Mouse (Mus musculus) kidney, adult 2 months (tissue): ENCODE measurements around the gene Akt1.

Experiments used
- CTCF ChIP-seq: fragments of 200-500 bp; conservative IDR thresholded peaks from 2 replicates; pipeline ENCODE4 v1.5.1; 2011; ENCODE audit warnings: low read depth, mild to moderate bottlenecking, control low read depth, low read length, moderate library complexity, mixed read lengths; ENCODE audit not compliant: insufficient read depth, insufficient read length
- POLR2A ChIP-seq: fragments of 200-500 bp; IDR thresholded peaks from one replicate; pipeline ENCODE4 v1.6.1; 2011; ENCODE audit warnings: low read depth, low read length, control low read depth

DNA sequence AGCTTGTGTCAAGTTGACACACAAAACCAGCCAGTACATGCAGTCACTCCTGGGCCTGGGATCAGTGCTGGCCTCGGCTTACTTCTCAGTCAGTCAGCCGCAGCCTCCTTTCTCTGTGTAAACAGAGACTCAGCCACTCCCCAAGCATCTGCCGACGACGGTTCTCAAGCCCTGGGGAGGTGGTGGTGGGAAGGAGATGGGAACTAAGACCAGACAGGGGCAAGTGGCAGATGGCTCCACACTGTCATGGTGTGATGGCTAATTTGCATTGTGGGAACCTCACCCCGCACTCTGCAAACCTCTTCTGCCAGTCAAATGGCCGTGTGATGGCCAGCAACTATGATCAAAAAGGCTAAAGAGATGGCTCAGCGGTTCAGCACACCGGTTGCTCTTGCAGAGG lies 58.0 kb downstream of the Akt1 start:
- TF ChIP-seq CTCF (no peak), POLR2A (no peak)
